22 mouse cellular contexts compared by ENCODE assay signal in genomic region chr3:21729328-21729727, GRCm38 (mm10).
A peak's percentile ranks its signal among the peaks of the same experiment; 100 is the strongest.
DNase-seq lines count a peak whose midpoint lies in the region; ATAC-seq lines count a peak whose summit lies in the region.
"Had no signal": no experiment of that assay in that cellular context is flagged by ENCODE, and none has a peak within 500 bp of the region (broad histone marks: within the 10 kb centered on the region; RNA-seq: fewer than 3 reads in every experiment).

No protein-coding gene starts in this region.

- peak; percentile 8 for DNase-seq in adrenal gland, postnatal 10 days
- DNase-seq in adrenal gland, adult 18-20 months (ENCODE audit: low spot score in 2 of 2), result no peak
- DNase-seq in hindbrain, embryonic 10.5 days (ENCODE audit: low spot score), result no peak
- DNase-seq in midbrain, embryonic 14.5 days, result no peak
- DNase-seq in kidney, adult 8-10 months, result no peak
- no peak for DNase-seq in natural killer cell, adult 2 months (ENCODE audit: low spot score in 2 of 2)
- DNase-seq: cerebellum, adult 9-11 months; kidney, adult 2 months; kidney, postnatal 14 days; layer of hippocampus, postnatal 36 days; liver; right cerebral cortex, postnatal 4 days had no signal

- H3K36me3 ChIP-seq in hindbrain, embryonic 13.5 days, result no peaks in the 10 kb centered on the region
- H3K36me3 ChIP-seq in hindbrain, embryonic 10.5 days, result no peaks in the 10 kb centered on the region
- H3K36me3 ChIP-seq in midbrain, embryonic 13.5 days, result no peaks in the 10 kb centered on the region
- no peaks in the 10 kb centered on the region for H3K36me3 ChIP-seq in midbrain, embryonic 14.5 days (ENCODE audit: control insufficient read depth, insufficient read depth, low read length)
- H3K36me3 ChIP-seq: G1E; heart, embryonic 10.5 days; hindbrain, embryonic 12.5 days; neural tube, embryonic 12.5 days had no signal

- H3K9ac ChIP-seq in hindbrain, embryonic 13.5 days, result no peak overlapping the region
- no peak overlapping the region for H3K9ac ChIP-seq in midbrain, embryonic 13.5 days (replicated peaks)
- H3K9ac ChIP-seq in midbrain, embryonic 14.5 days (replicated peaks; ENCODE audit: low read length), result no peak overlapping the region
- H3K9ac ChIP-seq: forebrain, embryonic 13.5 days; hindbrain, embryonic 12.5 days; neural tube, embryonic 12.5 days had no signal

- no peaks in the 10 kb centered on the region for H3K27me3 ChIP-seq in hindbrain, embryonic 13.5 days
- H3K27me3 ChIP-seq in hindbrain, embryonic 10.5 days (ENCODE audit: insufficient read depth, poor library complexity, severe bottlenecking), result no peaks in the 10 kb centered on the region
- H3K27me3 ChIP-seq in midbrain, embryonic 13.5 days, result no peaks in the 10 kb centered on the region
- H3K27me3 ChIP-seq in midbrain, embryonic 14.5 days (ENCODE audit: control insufficient read depth, insufficient read depth, low read length), result no peaks in the 10 kb centered on the region
- H3K27me3 ChIP-seq: forebrain, embryonic 13.5 days; hindbrain, embryonic 12.5 days; megakaryocyte, embryonic 14.5 days; neural tube, embryonic 12.5 days had no signal

- no peak overlapping the region for H3K4me3 ChIP-seq in hindbrain, embryonic 13.5 days
- no peak overlapping the region for H3K4me3 ChIP-seq in hindbrain, embryonic 10.5 days
- H3K4me3 ChIP-seq in midbrain, embryonic 13.5 days (replicated peaks), result no peak overlapping the region
- no peak overlapping the region for H3K4me3 ChIP-seq in midbrain, embryonic 14.5 days (replicated peaks; ENCODE audit: low read depth, low read length)
- H3K4me3 ChIP-seq: forebrain, embryonic 13.5 days; heart, embryonic 10.5 days; hindbrain, embryonic 12.5 days; layer of hippocampus, adult 2 months; megakaryocyte, embryonic 14.5 days; neural tube, embryonic 12.5 days had no signal

- no peak overlapping the region for H3K4me2 ChIP-seq in hindbrain, embryonic 13.5 days
- no peak overlapping the region for H3K4me2 ChIP-seq in midbrain, embryonic 13.5 days (replicated peaks)
- no peak overlapping the region for H3K4me2 ChIP-seq in midbrain, embryonic 14.5 days (ENCODE audit: low read length)
- H3K4me2 ChIP-seq: forebrain, embryonic 13.5 days; hindbrain, embryonic 12.5 days; neural tube, embryonic 12.5 days had no signal

- no peaks in the 10 kb centered on the region for H3K9me3 ChIP-seq in hindbrain, embryonic 13.5 days
- H3K9me3 ChIP-seq in hindbrain, embryonic 10.5 days, result no peaks in the 10 kb centered on the region
- no peaks in the 10 kb centered on the region for H3K9me3 ChIP-seq in midbrain, embryonic 13.5 days
- no peaks in the 10 kb centered on the region for H3K9me3 ChIP-seq in midbrain, embryonic 14.5 days (ENCODE audit: control insufficient read depth, low read length)
- H3K9me3 ChIP-seq: forebrain, embryonic 13.5 days; G1E; heart, embryonic 10.5 days; hindbrain, embryonic 12.5 days; neural tube, embryonic 12.5 days had no signal

- 0 out of 2 replicates have a peak, but pooled peaks have one; percentile 52 for ATAC-seq in hindbrain, embryonic 13.5 days (ENCODE audit: low FRiP score)
- 0 out of 2 replicates have a peak, but pooled peaks have one; percentile 24 for ATAC-seq in midbrain, embryonic 13.5 days
- no peak for ATAC-seq in midbrain, embryonic 14.5 days (ENCODE audit: low FRiP score, low TSS enrichment)
- ATAC-seq: inflammation-experienced regulatory T-cells, adult 6 months had no signal

- no peak overlapping the region for H3K27ac ChIP-seq in hindbrain, embryonic 13.5 days
- no peak overlapping the region for H3K27ac ChIP-seq in hindbrain, embryonic 10.5 days
- H3K27ac ChIP-seq in midbrain, embryonic 13.5 days, result no peak overlapping the region
- no peak overlapping the region for H3K27ac ChIP-seq in midbrain, embryonic 14.5 days (replicated peaks; ENCODE audit: low read depth, low read length)
- H3K27ac ChIP-seq: forebrain, embryonic 13.5 days; heart, embryonic 10.5 days; hindbrain, embryonic 12.5 days; layer of hippocampus, adult 2 months; neural tube, embryonic 12.5 days had no signal

- H3K4me1 ChIP-seq in hindbrain, embryonic 13.5 days (replicated peaks), result peaks cover 4% of the 10 kb centered on the region
- H3K4me1 ChIP-seq in hindbrain, embryonic 10.5 days (replicated peaks), result peaks cover 8% of the 10 kb centered on the region
- peaks cover 6% of the 10 kb centered on the region for H3K4me1 ChIP-seq in midbrain, embryonic 13.5 days (replicated peaks)
- H3K4me1 ChIP-seq in midbrain, embryonic 14.5 days (ENCODE audit: control insufficient read depth, insufficient read depth, low read length), result no peaks in the 10 kb centered on the region
- H3K4me1 ChIP-seq: heart, embryonic 10.5 days; neural tube, embryonic 12.5 days had no signal

- WGBS in hindbrain, embryonic 13.5 days, result 100% methylated on average over 1 of the region's 1 CpGs
- 93% methylated on average over 1 of the region's 1 CpGs for WGBS in hindbrain, embryonic 10.5 days
- 96% methylated on average over 1 of the region's 1 CpGs for WGBS in midbrain, embryonic 13.5 days
- WGBS in midbrain, embryonic 14.5 days, result 96% methylated on average over 1 of the region's 1 CpGs
